Mouse (Mus musculus) embryonic facial prominence, embryonic 11.5 days (tissue): ENCODE measurements at regions not wholly inside any gene's neighbourhood (a gene's known extent, or its start where the extent isn't known, plus 50 kb on each side); places are given as distances from the start of the nearest gene placed in this dataset.

Experiments
- ATAC-seq: fragments of 200-750 bp; cut with Nextera tagmentation; replicated peaks from 2 replicates; pipeline ENCODE4 v1.8.0; 2017; ENCODE audit warnings: low read depth; ENCODE audit not compliant: insufficient number of reproducible peaks, low FRiP score, low TSS enrichment
- DNase-seq: peaks from one replicate; pipeline ENCODE4 v3.0.0-alpha.2; 2015; ENCODE audit warnings: low spot score
- H3K27ac ChIP-seq: fragments of 300-500 bp; sonication (generic); replicated peaks from 2 replicates; pipeline ENCODE4 v1.5.1; 2014; ENCODE audit warnings: mild to moderate bottlenecking, low read depth, low read length, control low read depth
- H3K27me3 ChIP-seq: fragments of 300-500 bp; sonication (generic); 2 replicates; pipeline ENCODE4 v1.6.1; 2014; ENCODE audit warnings: mild to moderate bottlenecking, low read length, moderate library complexity, mixed read lengths; ENCODE audit not compliant: control insufficient read depth, insufficient read depth
- H3K36me3 ChIP-seq: fragments of 300-500 bp; sonication (generic); replicated peaks from 2 replicates; pipeline ENCODE4 v1.6.1; 2014; ENCODE audit warnings: low read depth, mild to moderate bottlenecking, low read length, moderate library complexity, mixed read lengths; ENCODE audit not compliant: control insufficient read depth, insufficient read depth
- H3K4me1 ChIP-seq: fragments of 300-500 bp; sonication (generic); 2 replicates; pipeline ENCODE4 v1.6.1; 2014; ENCODE audit warnings: low read length, mixed read lengths; ENCODE audit not compliant: control insufficient read depth, insufficient read depth
- H3K4me2 ChIP-seq: fragments of 300-500 bp; sonication (generic); 2 replicates; pipeline ENCODE4 v1.6.1; 2014; ENCODE audit warnings: low read depth, mild to moderate bottlenecking, control low read depth, low read length, moderate library complexity
- H3K4me3 ChIP-seq: fragments of 300-500 bp; sonication (generic); 2 replicates; pipeline ENCODE4 v1.5.1; 2014; ENCODE audit warnings: low read depth, low read length, control low read depth
- H3K9ac ChIP-seq: fragments of 300-500 bp; sonication (generic); replicated peaks from 2 replicates; pipeline ENCODE4 v1.6.1; 2014; ENCODE audit warnings: mild to moderate bottlenecking, control low read depth, low read length
- H3K9me3 ChIP-seq: fragments of 300-500 bp; sonication (generic); replicated peaks from 2 replicates; pipeline ENCODE4 v1.6.1; 2016; ENCODE audit warnings: mild to moderate bottlenecking, low read length, inconsistent platforms, mixed read lengths; ENCODE audit not compliant: control insufficient read depth
- WGBS: fragments of 180-500 bp; shearing (Covaris S2); extraction: QIAGEN DNeasy Blood & Tissue Kit; methylation state at CpG from one replicate; pipeline ENCODE4 v1.1.7; 2014; 5-methylcytosine and 5-hydroxymethylcytosine counted together

DNA sequence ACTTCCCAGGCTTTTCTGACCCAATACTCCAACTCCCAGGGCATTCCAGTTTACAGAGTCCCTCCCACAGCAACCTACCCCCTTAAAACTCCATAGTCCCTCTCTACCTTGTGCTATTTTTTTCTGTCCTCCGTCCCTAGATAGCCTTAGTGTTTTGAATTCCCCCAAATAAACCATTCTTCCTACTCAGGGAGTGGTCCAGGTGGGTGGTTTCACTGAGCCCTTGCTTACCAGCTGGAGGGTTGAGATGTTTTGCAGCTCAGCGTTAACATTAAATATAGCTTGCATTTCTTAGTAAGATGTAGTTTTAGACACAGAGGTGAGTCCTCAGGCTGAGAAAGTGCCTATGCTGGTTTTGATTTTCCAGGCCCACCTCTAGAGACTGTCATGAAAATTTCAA is 313.0 kb downstream of the Bmper start:
- DNase-seq (no peak), ATAC-seq (no peak)
- Histone ChIP-seq H3K36me3 (no peaks in the 10 kb centered on the region), H3K27me3 (no peaks in the 10 kb centered on the region), H3K4me1 (no peaks in the 10 kb centered on the region), H3K9me3 (no peaks in the 10 kb centered on the region), H3K4me2 (no peak overlapping the region), H3K9ac (no peak overlapping the region), H3K27ac (no peak overlapping the region), H3K4me3 (no peak overlapping the region)
- WGBS = 76% methylated on average over 2 of the region's 2 CpGs

DNA sequence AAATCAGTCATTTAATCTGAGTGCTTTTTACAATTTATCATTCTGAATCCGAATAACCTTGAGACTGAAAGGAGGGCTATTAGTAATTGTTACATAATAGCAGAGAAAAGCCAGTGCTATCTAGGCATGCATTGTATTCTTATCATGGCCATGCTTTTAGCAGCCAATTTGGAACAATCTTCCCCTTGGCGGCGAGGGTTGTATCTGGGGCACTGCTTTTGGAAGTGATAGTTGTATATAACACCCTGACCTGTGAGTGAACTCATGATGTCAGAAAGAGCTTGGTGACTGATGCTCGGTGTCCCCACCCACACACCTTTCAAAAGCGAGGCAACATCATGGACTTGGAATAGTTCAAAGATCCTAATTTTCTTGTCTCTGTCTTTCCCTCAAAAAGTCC is 315.2 kb downstream of the Bmper start:
- H3K36me3 ChIP-seq = no peaks in the 10 kb centered on the region
- 84% methylated on average over 5 of the region's 5 CpGs for WGBS
- H3K27ac ChIP-seq = no peak overlapping the region
- H3K4me1 ChIP-seq = no peaks in the 10 kb centered on the region
- DNase-seq (no peak), ATAC-seq (no peak)
- no peak overlapping the region for H3K4me2 ChIP-seq
- H3K9ac ChIP-seq = no peak overlapping the region
- H3K9me3 ChIP-seq = no peaks in the 10 kb centered on the region
- H3K27me3 ChIP-seq = no peaks in the 10 kb centered on the region
- no peak overlapping the region for H3K4me3 ChIP-seq

DNA sequence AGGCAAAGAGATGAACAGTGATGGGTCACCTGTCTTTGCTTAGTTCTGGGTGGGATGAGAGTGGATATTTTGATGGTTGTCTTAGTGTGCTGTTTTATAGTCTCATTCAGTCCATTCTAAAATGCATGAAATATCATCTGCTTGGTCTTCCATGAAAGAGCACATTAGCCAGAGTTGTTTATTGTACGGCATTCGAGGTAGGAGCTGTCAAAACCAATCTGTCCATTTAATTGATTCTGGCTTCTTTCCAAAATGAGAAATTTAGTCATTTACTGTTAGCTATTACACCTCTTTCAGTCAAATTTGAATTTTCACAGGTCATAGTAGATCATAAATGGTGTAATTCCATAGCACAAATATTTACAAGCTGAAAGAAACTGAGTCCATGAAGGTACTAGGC is 328.8 kb downstream of the Bmper start:
- 73% methylated on average over 2 of the region's 2 CpGs for WGBS
- Histone ChIP-seq H3K27ac (no peak overlapping the region), H3K27me3 (no peaks in the 10 kb centered on the region), H3K4me1 (no peaks in the 10 kb centered on the region), H3K9ac (no peak overlapping the region), H3K36me3 (no peaks in the 10 kb centered on the region), H3K9me3 (no peaks in the 10 kb centered on the region), H3K4me3 (no peak overlapping the region), H3K4me2 (no peak overlapping the region)
- no peak for ATAC-seq
- no peak for DNase-seq

DNA sequence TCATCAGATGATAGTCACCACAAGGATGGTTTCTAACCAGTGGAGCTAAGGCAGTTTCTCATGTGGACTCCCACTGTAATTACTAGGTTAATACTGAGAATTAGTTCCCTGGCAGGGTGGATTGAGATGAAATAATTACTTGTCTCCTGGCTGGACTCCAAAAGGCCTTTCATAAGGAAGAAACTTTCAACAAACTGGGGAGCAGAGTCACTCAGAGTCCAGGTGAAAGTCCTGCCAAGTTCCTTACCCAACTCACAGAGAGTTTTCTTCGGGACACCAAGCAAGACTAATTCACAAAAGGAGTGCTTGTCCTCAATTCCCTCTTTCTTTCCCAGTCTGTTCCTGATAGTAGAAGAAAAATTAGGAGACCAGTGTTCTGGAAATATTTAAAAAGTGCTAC is 330.9 kb downstream of the Bmper start:
- WGBS = 80% methylated on average over 1 of the region's 1 CpGs
- no peak for DNase-seq
- H3K4me1 ChIP-seq = no peaks in the 10 kb centered on the region
- no peak for ATAC-seq
- no peaks in the 10 kb centered on the region for H3K27me3 ChIP-seq
- H3K9ac ChIP-seq = no peak overlapping the region
- no peak overlapping the region for H3K4me2 ChIP-seq
- H3K36me3 ChIP-seq = no peaks in the 10 kb centered on the region
- H3K9me3 ChIP-seq = no peaks in the 10 kb centered on the region
- H3K27ac ChIP-seq = no peak overlapping the region
- no peak overlapping the region for H3K4me3 ChIP-seq

DNA sequence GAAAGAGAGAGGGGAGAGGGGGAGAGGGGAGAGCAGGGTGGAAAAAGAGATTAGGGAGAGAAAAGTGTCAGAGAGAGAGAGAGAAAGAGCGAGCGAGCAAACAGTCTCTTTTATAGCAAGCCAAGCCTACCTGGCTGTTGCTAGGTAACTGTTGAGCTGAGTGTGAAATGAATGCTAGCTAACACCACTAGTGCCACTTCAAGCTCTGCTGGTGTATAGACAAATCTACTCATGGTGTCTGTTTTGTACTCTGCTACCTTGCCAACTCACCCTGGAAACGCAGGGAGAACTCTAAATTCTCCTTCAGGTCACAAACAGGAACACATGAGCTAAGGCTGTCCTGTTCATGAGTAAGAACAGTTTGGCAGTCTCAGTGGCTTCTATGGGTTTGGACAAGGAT is 334.7 kb downstream of the Bmper start:
- Histone ChIP-seq H3K27me3 (no peaks in the 10 kb centered on the region), H3K9me3 (no peaks in the 10 kb centered on the region), H3K4me1 (no peaks in the 10 kb centered on the region), H3K9ac (no peak overlapping the region), H3K4me3 (no peak overlapping the region), H3K36me3 (no peaks in the 10 kb centered on the region), H3K27ac (no peak overlapping the region), H3K4me2 (no peak overlapping the region)
- DNase-seq (no peak), ATAC-seq (no peak)
- 80% methylated on average over 3 of the region's 3 CpGs for WGBS

DNA sequence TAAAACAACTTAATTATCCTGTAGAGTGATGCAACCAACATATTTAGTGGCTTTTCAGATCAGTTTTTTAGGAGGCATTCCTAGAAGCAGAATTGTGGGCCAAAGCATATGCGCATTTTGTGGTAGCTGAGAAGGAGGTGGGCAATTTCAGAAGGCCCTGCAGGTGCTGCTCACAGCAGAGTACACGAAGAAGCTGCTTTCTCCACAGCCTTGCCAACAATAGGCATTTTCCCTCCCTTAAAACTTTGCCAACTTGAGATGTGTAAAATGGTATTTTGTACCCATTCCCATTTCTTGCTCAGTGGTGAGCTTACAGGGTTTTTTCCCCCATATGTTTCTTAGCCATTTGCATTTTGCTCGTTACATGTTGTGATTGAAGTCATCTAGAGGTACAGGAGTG is 339.0 kb downstream of the Bmper start:
- no peak for DNase-seq
- H3K4me1 ChIP-seq = no peaks in the 10 kb centered on the region
- H3K4me2 ChIP-seq = no peak overlapping the region
- no peak overlapping the region for H3K4me3 ChIP-seq
- 82% methylated on average over 3 of the region's 3 CpGs for WGBS
- ATAC-seq = no peak
- no peak overlapping the region for H3K27ac ChIP-seq
- no peaks in the 10 kb centered on the region for H3K27me3 ChIP-seq
- H3K36me3 ChIP-seq = no peaks in the 10 kb centered on the region
- H3K9ac ChIP-seq = no peak overlapping the region
- no peaks in the 10 kb centered on the region for H3K9me3 ChIP-seq

DNA sequence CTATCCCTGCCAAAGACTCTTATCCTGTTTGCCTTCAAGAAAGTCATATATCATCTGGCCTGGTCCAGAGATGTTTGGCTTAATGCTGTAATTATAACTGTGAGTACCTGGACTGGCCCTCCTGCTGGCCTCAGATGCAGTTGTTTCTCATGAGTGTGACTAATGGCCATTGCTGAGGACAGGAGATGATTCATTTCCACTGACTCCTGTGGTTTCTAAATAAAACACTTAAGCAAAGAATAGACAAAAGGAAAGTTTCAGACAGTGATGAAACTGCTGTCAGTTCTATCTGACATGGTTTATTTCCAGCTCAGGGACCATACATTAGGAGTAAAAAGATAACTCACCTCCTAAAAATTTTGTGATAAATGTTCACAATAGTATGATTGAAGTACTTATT is 344.2 kb downstream of the Bmper start:
- H3K4me3 ChIP-seq = no peak overlapping the region
- H3K27ac ChIP-seq = no peak overlapping the region
- no peaks in the 10 kb centered on the region for H3K36me3 ChIP-seq
- no peaks in the 10 kb centered on the region for H3K4me1 ChIP-seq
- no peaks in the 10 kb centered on the region for H3K9me3 ChIP-seq
- ATAC-seq = no peak
- H3K4me2 ChIP-seq = no peak overlapping the region
- no peak overlapping the region for H3K9ac ChIP-seq
- H3K27me3 ChIP-seq = no peaks in the 10 kb centered on the region
- DNase-seq = no peak

DNA sequence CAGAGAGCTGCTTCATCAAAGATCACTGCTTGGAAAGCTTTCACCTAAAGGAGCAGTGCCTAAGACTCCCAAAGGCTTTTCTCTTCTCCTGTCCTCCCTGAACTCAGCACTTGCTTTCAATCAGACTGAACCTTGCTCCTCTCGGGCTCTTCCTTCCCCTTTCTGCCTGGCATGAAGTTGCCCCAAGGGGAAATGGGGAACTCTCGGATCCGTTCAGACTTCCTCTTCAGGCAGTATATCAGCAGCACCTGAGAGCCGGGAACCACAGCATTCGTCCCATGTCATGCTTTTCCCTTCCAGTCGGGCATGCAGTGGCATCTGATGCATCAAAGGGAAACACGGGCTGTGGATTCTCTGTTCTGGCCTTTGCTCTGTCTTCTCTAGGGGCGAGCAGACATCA is 347.3 kb downstream of the Bmper start:
- Histone ChIP-seq H3K4me1 (no peaks in the 10 kb centered on the region), H3K27me3 (no peaks in the 10 kb centered on the region), H3K9me3 (no peaks in the 10 kb centered on the region), H3K27ac (no peak overlapping the region), H3K9ac (no peak overlapping the region), H3K4me3 (no peak overlapping the region), H3K36me3 (no peaks in the 10 kb centered on the region), H3K4me2 (no peak overlapping the region)
- no peak for ATAC-seq
- no peak for DNase-seq
- WGBS = 56% methylated on average over 8 of the region's 8 CpGs

DNA sequence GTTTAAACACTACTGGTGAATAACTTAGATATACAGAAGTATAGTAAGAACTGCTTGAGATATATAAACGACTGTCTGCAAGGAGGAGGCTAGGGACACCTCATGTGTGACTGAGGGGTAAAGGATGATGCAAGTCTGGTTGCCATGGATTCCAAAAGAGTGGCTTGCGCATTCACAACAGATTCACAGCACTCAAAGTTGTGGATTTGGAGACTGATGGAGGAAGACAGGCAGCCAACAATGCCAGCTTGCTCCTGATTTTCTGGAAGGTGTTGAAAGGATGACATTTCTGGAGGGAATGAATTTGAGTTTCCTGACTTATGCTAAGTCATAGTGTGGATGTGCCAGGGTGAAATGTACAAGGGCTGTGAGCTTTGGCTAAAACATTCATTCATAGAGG is 353.4 kb downstream of the Bmper start:
- DNase-seq = no peak
- Histone ChIP-seq H3K9me3 (no peaks in the 10 kb centered on the region), H3K27ac (no peak overlapping the region), H3K27me3 (no peaks in the 10 kb centered on the region), H3K9ac (no peak overlapping the region), H3K4me2 (no peak overlapping the region), H3K4me3 (no peak overlapping the region), H3K4me1 (no peaks in the 10 kb centered on the region), H3K36me3 (no peaks in the 10 kb centered on the region)
- ATAC-seq = no peak
- 86% methylated on average over 2 of the region's 2 CpGs for WGBS
